In the genomic region with DNA sequence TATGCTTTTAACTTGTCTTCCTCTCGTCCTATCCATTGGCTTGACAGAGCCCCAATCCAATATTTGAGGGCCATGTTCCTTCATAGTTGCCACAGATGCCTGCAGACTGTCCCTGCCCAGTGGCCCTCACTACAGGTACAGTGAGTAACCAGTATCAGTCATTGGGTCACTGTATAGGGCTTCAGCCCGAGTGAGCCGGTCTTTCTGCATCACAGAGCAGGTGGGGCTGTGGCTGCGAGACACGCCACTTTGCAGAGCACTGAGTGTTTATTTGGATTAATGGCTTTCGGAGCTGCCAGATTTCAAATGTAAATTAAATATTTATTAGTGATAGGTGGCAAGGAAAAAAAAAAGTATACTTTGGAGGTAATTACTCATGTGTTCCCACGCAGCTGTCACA, we compare ENCODE assay signal across 20 mouse cellular contexts.
"Had no signal": no experiment of that assay in that cellular context is flagged by ENCODE, and none has a peak within 500 bp of the region (broad histone marks: within the 10 kb centered on the region; RNA-seq: fewer than 3 reads in every experiment).

No protein-coding gene starts in this region.

- H3K27me3 ChIP-seq: liver, embryonic 12.5 days; midbrain, embryonic 12.5 days; neural tube, embryonic 13.5 days; neural tube, embryonic 15.5 days had no signal

- H3K9ac ChIP-seq: liver, embryonic 12.5 days; liver, embryonic 14.5 days; lung, embryonic 14.5 days; midbrain, embryonic 12.5 days; neural tube, embryonic 13.5 days; neural tube, embryonic 15.5 days had no signal

- H3K27ac ChIP-seq: liver, embryonic 12.5 days; liver, embryonic 14.5 days; midbrain, embryonic 10.5 days; midbrain, embryonic 12.5 days; neural tube, embryonic 13.5 days; neural tube, embryonic 15.5 days had no signal

- H3K4me2 ChIP-seq: liver, embryonic 12.5 days; lung, embryonic 14.5 days; midbrain, embryonic 12.5 days; neural tube, embryonic 13.5 days; neural tube, embryonic 15.5 days had no signal

- H3K4me3 ChIP-seq: liver, embryonic 12.5 days; midbrain, embryonic 10.5 days; midbrain, embryonic 12.5 days; myocyte; neural tube, embryonic 13.5 days; neural tube, embryonic 15.5 days had no signal

- DNase-seq: lung, adult 18-20 months; lung, embryonic 14.5 days; lung, postnatal 10 days; lung, postnatal 4 days; midbrain, embryonic 14.5 days; retina, postnatal 1 day; right cerebral cortex, adult 18-20 months; right cerebral cortex, postnatal 14 days; right cerebral cortex, postnatal 4 days; thymus, adult 18-20 months; thymus, postnatal 14 days; thymus, postnatal 36 days had no signal

- H3K9me3 ChIP-seq: liver, embryonic 12.5 days; midbrain, embryonic 10.5 days; midbrain, embryonic 12.5 days; neural tube, embryonic 13.5 days; neural tube, embryonic 15.5 days had no signal

- H3K36me3 ChIP-seq: liver, embryonic 12.5 days; midbrain, embryonic 10.5 days; midbrain, embryonic 12.5 days; neural tube, embryonic 13.5 days; neural tube, embryonic 15.5 days had no signal

- ATAC-seq: liver, embryonic 12.5 days; midbrain, embryonic 16.5 days had no signal

- H3K4me1 ChIP-seq: liver, embryonic 12.5 days; midbrain, embryonic 10.5 days; midbrain, embryonic 12.5 days; neural tube, embryonic 13.5 days; neural tube, embryonic 15.5 days had no signal
